Mouse (Mus musculus): ENCODE measurements around the gene Wasf1.

The Wasf1 gene

DNA sequence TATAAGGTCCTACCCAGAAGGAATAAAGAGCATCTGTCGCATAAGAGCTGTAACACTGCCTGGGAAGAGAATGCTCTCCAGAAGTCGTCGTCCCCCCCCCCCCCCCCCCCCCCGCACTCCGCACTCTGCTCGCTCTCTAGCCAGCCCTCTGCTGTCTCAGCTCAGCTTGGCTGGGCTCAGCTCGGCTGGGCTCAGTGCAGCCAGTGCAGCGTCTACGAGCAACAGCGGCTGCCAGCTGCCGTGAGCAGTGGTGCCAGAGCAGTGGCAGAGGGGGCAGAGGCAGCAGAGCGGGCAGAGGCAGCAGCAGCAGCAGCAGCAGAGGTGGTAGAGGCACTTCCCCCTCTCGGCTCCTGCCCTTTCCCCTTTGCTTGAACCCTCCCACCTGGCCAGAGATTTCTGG is 102.1 kb downstream of the Wasf1 start:
- no peak for DNase-seq

Data from layer of hippocampus, adult 9-11 months (tissue).